Mouse (Mus musculus) stomach, embryonic 14.5 days (tissue): ENCODE data around the gene Rtn2. TPM values are rescaled to one million over a fixed set of nuclear protein-coding genes. Genes with fewer than 3 reads are reported as not detected.

ENCODE experiments used
- ATAC-seq: fragments of 200-750 bp; cut with Nextera tagmentation; 2 replicates; pipeline ENCODE4 v1.8.0; 2017; ENCODE audit warnings: low read depth, moderate TSS enrichment; ENCODE audit not compliant: insufficient number of reproducible peaks, insufficient read depth, low FRiP score
- H3K27ac ChIP-seq: fragments of 300-500 bp; sonication (generic); 2 replicates; pipeline ENCODE4 v1.5.1; 2014; ENCODE audit warnings: mild to moderate bottlenecking, low read length, moderate library complexity, mixed read lengths
- H3K27me3 ChIP-seq: fragments of 300-500 bp; sonication (generic); 2 replicates; pipeline ENCODE4 v1.6.1; 2014; ENCODE audit warnings: low read length, control low read depth, mixed read lengths; ENCODE audit not compliant: control insufficient read depth, insufficient read depth
- H3K36me3 ChIP-seq: fragments of 300-500 bp; sonication (generic); 2 replicates; pipeline ENCODE4 v1.6.1; 2014; ENCODE audit warnings: mild to moderate bottlenecking, control low read depth, low read length, moderate library complexity, mixed read lengths; ENCODE audit not compliant: control insufficient read depth, insufficient read depth
- H3K4me1 ChIP-seq: fragments of 300-500 bp; sonication (generic); 2 replicates; pipeline ENCODE4 v1.6.1; 2014; ENCODE audit warnings: low read length, control low read depth, mixed read lengths; ENCODE audit not compliant: control insufficient read depth, insufficient read depth
- H3K4me2 ChIP-seq: fragments of 300-500 bp; sonication (generic); replicated peaks from 2 replicates; pipeline ENCODE4 v1.6.1; 2014; ENCODE audit warnings: low read depth, low read length, control low read depth
- H3K4me3 ChIP-seq: fragments of 300-500 bp; sonication (generic); 2 replicates; pipeline ENCODE4 v1.5.1; 2014; ENCODE audit warnings: low read depth, low read length, control low read depth
- H3K9ac ChIP-seq: fragments of 300-500 bp; sonication (generic); replicated peaks from 2 replicates; pipeline ENCODE4 v1.6.1; 2014; ENCODE audit warnings: low read depth, mild to moderate bottlenecking, control low read depth, low read length, moderate library complexity, mixed read lengths
- H3K9me3 ChIP-seq: fragments of 300-500 bp; sonication (generic); 2 replicates; pipeline ENCODE4 v1.6.1; 2016; ENCODE audit warnings: low read depth, low read length, control low read depth; ENCODE audit not compliant: control insufficient read depth
- WGBS: fragments of 180-500 bp; shearing (Covaris S2); extraction: QIAGEN DNeasy Blood & Tissue Kit; methylation state at CpG from one replicate; pipeline ENCODE4 v1.1.7; 2014; 5-methylcytosine and 5-hydroxymethylcytosine counted together
- polyA plus RNA-seq: library from polyadenylated mRNA; unstranded; fragments of >200 nt; fragmentation: Nextera tagmentation; extraction: Ambion mirVana; gene quantifications from 2 replicates; pipeline ENCODE4 v1.2.1, GENCODE M21; 2014

The Rtn2 gene
- polyA plus RNA-seq, 1 experiment from 2014 or later, result 13.9 TPM

DNA sequence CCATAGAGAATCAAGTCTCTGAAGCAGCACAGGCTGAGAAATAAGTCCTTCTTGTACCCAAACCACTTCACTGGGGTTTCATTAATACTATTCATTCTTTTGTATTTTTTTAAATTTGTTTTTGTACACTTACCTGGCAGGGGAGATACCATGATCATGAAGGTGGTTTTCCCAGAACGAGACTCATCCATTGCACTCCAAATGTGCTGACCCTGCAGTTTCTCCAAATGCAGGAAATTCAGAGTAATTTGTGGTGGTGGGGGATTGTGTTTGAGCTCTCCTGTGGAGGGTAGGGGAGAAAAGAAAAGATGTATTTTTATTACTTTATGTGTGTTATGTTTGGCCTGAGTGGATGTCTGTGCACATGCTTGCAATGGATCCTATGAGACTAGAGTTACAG lies 40.4 kb upstream of the Rtn2 start:
- Histone ChIP-seq H3K4me2 (no peak overlapping the region), H3K27ac (no peak overlapping the region), H3K9ac (no peak overlapping the region), H3K27me3 (no peaks in the 10 kb centered on the region), H3K4me3 (no peak overlapping the region), H3K4me1 (peaks cover 8% of the 10 kb centered on the region; the same call in 1 of the 2 replicates), H3K9me3 (no peaks in the 10 kb centered on the region), H3K36me3 (peaks cover 9% of the 10 kb centered on the region)
- 90% methylated on average over 1 of the region's 1 CpGs for WGBS
- no peak for ATAC-seq

DNA sequence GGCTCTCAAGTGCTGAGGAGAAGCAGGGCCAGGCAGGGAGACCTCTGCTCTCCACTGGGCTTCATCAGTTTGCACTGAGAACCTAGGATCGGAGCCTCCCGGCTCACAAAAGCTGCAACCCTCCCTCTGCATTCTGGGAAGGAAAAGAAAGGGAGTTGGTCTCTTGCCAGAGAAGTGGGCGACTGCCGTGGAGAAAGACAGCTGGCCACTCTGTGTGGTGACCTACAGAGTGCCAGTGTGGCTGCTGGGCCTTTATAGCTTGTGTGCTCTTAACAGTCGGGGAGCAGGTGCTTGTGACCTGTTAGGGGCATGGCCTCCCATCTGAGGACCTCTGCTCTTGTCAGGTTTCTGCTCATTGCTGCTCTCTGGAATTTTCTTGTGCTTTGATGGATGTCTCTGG lies 38.6 kb upstream of the Rtn2 start:
- Histone ChIP-seq H3K4me2 (no peak overlapping the region), H3K4me1 (peaks cover 8% of the 10 kb centered on the region; the same call in 1 of the 2 replicates), H3K36me3 (peaks cover 13% of the 10 kb centered on the region), H3K27me3 (no peaks in the 10 kb centered on the region), H3K27ac (no peak overlapping the region), H3K9ac (no peak overlapping the region), H3K4me3 (no peak overlapping the region), H3K9me3 (no peaks in the 10 kb centered on the region)
- no peak for ATAC-seq
- WGBS, result 84% methylated on average over 5 of the region's 5 CpGs

DNA sequence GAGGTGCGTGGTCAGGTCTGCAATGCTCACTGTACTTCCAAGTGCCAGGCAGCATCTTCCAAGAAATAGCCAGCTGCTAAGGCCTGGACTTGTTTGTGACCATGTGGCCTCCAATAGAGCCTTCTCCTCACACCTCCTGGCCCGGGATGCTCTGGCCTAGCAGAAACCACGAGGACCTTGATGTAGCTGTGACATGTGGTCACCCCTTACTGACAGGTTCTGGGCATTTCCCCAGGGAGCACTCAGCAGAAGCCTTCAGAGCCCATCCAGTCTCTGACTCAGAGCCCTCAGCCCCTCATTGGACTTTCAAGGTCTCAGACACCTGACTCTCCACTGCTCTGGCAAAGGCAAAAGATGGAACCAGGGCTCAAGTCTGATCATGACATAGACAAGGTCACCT lies 37.3 kb upstream of the Rtn2 start:
- peaks cover 13% of the 10 kb centered on the region for H3K36me3 ChIP-seq
- no peaks in the 10 kb centered on the region for H3K9me3 ChIP-seq
- 81% methylated on average over 3 of the region's 3 CpGs for WGBS
- H3K4me1 ChIP-seq, result no peaks in the 10 kb centered on the region
- H3K27ac ChIP-seq, result no peak overlapping the region
- no peak for ATAC-seq
- no peak overlapping the region for H3K4me3 ChIP-seq
- no peak overlapping the region for H3K9ac ChIP-seq
- no peaks in the 10 kb centered on the region for H3K27me3 ChIP-seq
- no peak overlapping the region for H3K4me2 ChIP-seq

DNA sequence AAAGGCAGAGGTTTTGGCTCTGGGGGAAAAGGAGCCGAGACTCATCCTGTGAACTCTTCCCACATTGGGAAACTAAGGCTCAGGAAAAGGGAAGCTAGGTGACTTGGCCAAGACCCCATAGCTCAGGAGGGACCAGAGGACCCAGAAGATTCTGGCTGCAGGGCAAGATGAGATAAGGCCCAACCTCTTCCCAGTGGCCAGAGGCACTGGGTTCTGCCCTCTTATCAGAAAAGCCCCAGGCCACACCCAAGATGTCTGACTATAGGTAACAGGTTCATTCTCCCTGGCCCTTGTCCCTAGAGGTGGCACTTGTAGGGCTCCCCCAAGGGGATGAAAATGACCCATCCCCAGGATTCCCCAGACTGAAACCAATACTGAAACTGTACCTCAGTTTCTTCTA lies 35.6 kb upstream of the Rtn2 start:
- Histone ChIP-seq H3K27ac (no peak overlapping the region), H3K27me3 (no peaks in the 10 kb centered on the region), H3K36me3 (peaks cover 13% of the 10 kb centered on the region; the same call in 1 of the 2 replicates), H3K4me2 (no peak overlapping the region), H3K4me1 (no peaks in the 10 kb centered on the region), H3K9ac (no peak overlapping the region), H3K4me3 (no peak overlapping the region), H3K9me3 (no peaks in the 10 kb centered on the region)
- WGBS, result 93% methylated on average over 1 of the region's 1 CpGs
- no peak for ATAC-seq

DNA sequence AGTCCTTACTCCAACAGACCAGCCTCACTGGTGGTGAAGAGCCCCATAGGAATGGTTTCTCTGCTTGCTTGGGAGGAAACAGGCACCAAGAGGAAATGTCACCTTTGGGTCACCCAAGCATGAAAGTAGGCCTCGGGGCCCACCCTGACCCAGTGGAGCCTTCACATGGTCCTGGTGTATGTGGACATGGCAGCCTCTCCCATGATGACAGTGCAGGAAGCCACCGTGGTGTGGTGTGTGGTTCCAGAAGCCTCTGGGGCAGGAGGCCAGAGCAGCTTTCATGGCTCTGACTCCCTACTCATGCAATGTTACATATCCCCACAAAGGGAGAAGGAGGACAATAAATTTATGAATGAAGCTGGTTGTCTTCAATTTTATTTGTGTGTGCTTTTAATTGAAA lies 34.9 kb upstream of the Rtn2 start:
- no peak overlapping the region for H3K27ac ChIP-seq
- no peak overlapping the region for H3K4me3 ChIP-seq
- no peak for ATAC-seq
- no peaks in the 10 kb centered on the region for H3K9me3 ChIP-seq
- H3K4me1 ChIP-seq, result no peaks in the 10 kb centered on the region
- peaks cover 13% of the 10 kb centered on the region; the same call in 1 of the 2 replicates for H3K36me3 ChIP-seq
- H3K27me3 ChIP-seq, result no peaks in the 10 kb centered on the region
- H3K9ac ChIP-seq, result no peak overlapping the region
- WGBS, result 93% methylated on average over 2 of the region's 2 CpGs
- no peak overlapping the region for H3K4me2 ChIP-seq

DNA sequence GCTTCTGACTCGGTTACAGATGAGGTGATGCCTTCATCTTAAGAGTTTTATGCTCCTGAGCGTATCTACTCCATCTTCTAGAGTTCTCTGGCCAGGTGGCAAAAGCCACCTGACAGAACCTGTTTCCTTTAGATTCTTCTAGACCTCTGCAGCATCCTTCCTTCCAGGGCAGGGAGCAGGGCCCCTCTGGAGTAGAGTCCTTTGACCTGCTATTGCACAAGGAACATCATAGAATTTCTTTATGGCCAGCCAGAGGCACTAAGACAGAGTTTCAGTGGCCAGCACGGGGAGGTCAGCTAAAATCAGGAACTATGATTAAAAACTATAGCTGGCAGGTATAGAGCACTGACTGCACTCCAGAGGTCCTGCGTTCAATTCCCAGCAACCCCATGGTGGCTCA lies 30.3 kb upstream of the Rtn2 start:
- H3K9me3 ChIP-seq, result no peaks in the 10 kb centered on the region
- H3K27ac ChIP-seq, result no peak overlapping the region
- H3K27me3 ChIP-seq, result no peaks in the 10 kb centered on the region
- H3K4me2 ChIP-seq, result no peak overlapping the region
- WGBS, result 84% methylated on average over 4 of the region's 4 CpGs
- H3K4me1 ChIP-seq, result no peaks in the 10 kb centered on the region
- H3K9ac ChIP-seq, result no peak overlapping the region
- H3K4me3 ChIP-seq, result no peak overlapping the region
- peaks cover 16% of the 10 kb centered on the region; the same call in 1 of the 2 replicates for H3K36me3 ChIP-seq
- ATAC-seq, result no peak

DNA sequence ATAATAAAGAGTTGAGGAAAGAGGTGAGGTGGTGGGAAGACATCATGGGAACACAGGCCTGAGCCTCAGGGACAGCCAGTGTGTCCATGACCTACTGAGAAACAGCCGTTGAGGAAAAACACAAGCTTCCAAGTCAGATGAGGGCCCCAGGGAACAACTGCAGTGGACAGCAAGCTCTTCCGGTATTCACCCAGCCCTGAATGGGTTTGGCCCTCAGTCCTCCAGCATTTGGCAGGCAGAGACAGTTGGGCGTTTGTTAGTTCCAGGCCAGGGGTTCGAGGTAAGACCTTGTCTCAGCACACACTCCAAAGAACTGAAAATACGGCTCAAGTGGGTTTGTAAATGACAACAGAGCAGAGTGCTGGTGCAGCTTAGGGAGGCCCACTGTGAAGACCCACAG lies 29.0 kb upstream of the Rtn2 start:
- no peak overlapping the region for H3K4me3 ChIP-seq
- no peak overlapping the region for H3K27ac ChIP-seq
- H3K9me3 ChIP-seq, result no peaks in the 10 kb centered on the region
- no peak overlapping the region for H3K4me2 ChIP-seq
- H3K4me1 ChIP-seq, result no peaks in the 10 kb centered on the region
- H3K27me3 ChIP-seq, result no peaks in the 10 kb centered on the region
- H3K9ac ChIP-seq, result no peak overlapping the region
- 71% methylated on average over 5 of the region's 5 CpGs for WGBS
- no peak for ATAC-seq
- peaks cover 25% of the 10 kb centered on the region for H3K36me3 ChIP-seq

DNA sequence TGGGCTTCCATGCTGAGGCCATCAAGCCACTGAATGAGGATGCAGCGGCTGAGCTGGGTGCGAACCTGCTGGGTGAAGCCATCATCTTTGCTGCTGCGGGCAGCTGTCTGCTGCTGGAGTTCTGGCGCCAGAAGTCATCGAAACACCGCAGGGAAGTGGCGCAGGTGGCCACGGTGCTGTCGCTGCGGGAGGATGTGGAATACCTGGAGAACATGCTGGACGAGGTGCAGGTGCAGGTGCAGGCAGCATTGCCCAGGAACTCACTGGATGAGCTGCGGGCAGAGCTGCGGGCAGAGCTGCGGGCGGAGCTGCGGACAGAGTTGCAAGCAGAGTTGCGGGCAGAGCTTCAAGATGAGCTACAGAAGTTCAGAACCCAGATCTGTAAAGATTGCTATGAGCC lies 27.0 kb upstream of the Rtn2 start:
- Histone ChIP-seq H3K9me3 (no peaks in the 10 kb centered on the region), H3K4me1 (no peaks in the 10 kb centered on the region), H3K36me3 (peaks cover 44% of the 10 kb centered on the region), H3K4me2 (no peak overlapping the region), H3K4me3 (no peak overlapping the region), H3K27me3 (no peaks in the 10 kb centered on the region), H3K9ac (no peak overlapping the region), H3K27ac (no peak overlapping the region)
- ATAC-seq, result no peak
- WGBS, result 85% methylated on average over 17 of the region's 17 CpGs

DNA sequence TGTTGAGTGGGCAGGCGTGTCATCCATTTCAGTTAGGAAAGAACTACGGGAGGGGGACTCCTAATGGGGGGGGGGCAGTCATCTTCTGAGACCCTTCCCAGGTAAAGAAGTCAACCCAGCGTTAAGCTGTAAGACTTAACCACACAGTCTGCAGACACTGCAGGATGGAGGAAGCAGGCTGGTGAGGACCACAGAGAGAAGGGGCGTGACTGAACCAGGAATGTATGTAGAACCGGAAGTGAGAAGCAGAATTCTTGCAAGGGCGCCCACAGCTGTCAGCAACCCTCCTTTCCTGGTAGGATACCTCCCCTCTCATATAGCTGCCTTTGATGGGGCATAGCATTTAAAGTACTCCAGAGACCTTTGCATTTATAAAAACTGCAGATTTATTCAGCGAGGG lies 25.9 kb upstream of the Rtn2 start:
- no peaks in the 10 kb centered on the region for H3K27me3 ChIP-seq
- H3K4me3 ChIP-seq, result no peak overlapping the region
- 86% methylated on average over 7 of the region's 7 CpGs for WGBS
- no peak overlapping the region for H3K4me2 ChIP-seq
- no peaks in the 10 kb centered on the region for H3K9me3 ChIP-seq
- no peak overlapping the region for H3K27ac ChIP-seq
- no peak overlapping the region for H3K9ac ChIP-seq
- no peak for ATAC-seq
- no peaks in the 10 kb centered on the region for H3K4me1 ChIP-seq
- H3K36me3 ChIP-seq, result peaks cover 55% of the 10 kb centered on the region
